Mouse (Mus musculus) right cerebral cortex, postnatal 4 days (tissue): ENCODE measurements around the gene Espl1.
A peak's percentile ranks its signal among the peaks of the same experiment; 100 is the strongest.

ENCODE experiments used
- DNase-seq: peaks from one replicate; pipeline ENCODE4 v3.0.0-alpha.2; 2022

Gene Espl1

GRCm38 (mm10) chr15:102339612-102340011, 43.5 kb downstream of the Espl1 start:
- no peak for DNase-seq

GRCm38 (mm10) chr15:102341580-102341979, 45.5 kb downstream of the Espl1 start:
- peak; percentile 46 for DNase-seq

DNA sequence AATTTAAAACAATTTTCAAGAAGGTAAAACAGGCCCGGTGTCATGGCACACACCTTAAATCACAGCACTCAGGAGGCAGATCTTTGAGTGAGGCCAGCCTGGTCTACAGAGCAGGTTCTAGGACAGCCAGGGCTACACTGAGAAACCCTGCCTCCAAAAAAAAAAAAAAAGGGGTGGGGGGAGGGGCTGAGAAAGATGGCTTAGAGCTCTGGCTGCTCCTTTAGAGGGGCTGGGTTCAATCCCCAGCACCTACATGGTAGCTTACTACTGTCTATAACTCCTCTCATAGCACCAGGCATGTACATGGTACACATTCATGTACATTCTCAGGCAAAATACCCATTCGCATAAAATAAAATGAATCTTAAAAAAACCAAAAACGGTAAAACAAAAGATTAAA, 48.4 kb downstream of the Espl1 start:
- DNase-seq, result no peak

GRCm38 (mm10) chr15:102346444-102346843, 50.4 kb downstream of the Espl1 start:
- no peak for DNase-seq

DNA sequence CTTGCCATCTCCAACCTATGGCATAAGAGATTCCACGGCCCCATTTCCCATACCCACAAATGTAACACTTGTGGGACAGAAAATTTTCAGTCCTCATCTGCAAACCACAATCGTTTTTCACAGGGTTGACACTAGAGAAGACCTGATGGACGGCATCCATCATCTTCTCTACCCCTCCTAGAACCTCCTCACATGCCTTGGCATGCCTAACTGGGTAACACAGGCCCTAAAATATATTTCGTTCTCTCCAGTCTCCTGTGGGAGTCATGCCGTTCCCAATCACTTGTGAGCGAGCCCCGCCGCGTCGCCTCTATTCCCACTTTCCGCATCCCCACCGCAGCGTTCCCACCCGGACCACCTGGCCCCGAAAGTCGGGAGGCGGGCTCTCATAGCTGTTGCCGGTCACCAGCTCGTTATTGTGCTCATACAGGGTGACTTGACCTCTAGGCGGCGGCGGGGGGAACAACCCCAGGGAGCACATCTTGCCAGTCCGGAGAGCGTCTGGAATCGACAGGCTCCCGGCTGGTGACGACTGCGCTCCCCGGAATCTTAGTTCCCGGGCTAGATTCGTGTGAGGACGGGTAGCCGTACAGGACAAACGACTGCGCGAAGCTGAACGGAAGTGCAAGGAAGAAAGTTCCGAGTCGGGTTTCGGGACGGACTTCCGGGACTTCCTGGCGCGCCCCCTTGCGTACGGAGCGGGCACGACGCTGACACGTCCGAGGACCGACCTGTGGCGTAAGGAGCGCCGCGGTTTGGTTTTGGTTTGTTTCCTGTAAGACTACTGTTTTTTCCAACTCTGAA, 54.3 kb downstream of the Espl1 start, which contains the start of gene Aaas:
Gene Aaas, minus strand, starts transcription at position 634 of the 804 bp plus-strand sequence.
- DNase-seq, result peak; percentile 97

DNA sequence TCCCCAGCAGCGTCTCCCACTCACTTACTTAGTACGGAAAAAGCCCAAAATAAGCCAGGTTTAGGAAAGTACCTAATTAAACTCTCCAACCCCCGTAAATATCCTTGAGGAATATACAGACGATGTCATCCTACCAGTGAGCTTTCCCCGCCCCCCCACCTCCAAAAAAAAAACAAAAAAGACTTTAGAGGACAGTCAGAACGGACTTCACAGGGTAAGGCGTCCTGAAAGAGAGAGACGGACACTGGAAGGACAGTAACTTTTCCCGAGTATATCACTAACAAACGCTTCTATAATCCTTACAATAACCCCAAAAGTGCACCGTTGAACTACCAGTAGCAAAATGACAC, 54.9 kb downstream of the Espl1 start:
- DNase-seq, result no peak

DNA sequence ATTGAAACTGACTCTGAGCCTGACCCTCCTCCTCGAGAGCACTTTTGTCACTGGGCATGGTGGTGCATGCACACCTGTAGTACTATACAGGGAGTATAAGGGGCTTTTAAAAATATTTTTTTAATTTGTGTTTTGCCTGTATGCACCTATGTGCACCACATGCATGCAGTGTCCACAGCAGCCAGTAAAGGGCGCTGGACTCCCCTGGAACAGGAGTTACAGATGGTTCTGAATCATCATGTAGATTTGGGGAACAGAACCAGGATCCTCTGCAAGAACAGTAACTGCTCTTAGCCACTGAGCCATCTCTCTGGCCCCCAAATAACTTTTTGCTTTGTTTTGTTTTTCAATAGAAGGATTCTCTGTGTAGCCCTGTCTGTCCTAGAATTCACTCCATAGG, 56.1 kb downstream of the Espl1 start:
- no peak for DNase-seq

DNA sequence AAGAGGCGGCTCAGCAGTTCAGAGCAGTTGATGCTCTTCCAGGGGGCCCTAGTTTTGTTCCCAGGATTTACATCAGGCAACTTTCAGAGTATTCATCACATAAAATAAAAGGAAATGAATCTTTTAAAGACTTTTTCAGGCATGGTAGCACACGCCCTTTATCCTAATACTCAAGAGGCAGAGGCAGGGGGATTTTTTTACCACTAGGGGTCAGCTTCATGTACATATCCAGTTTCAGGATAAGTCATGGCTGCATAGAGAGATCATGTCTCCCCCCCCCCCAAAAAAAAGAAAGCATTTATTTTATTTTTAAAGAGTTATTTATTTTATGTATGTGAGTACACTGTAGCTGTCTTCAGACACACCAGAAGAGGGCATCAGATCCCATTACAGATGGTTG, 57.9 kb downstream of the Espl1 start:
- DNase-seq, result no peak

GRCm38 (mm10) chr15:102355134-102355870, 59.2 kb downstream of the Espl1 start:
- DNase-seq, result peak; percentile 59

- peak; percentile 23 for DNase-seq
Measured at GRCm38 (mm10) chr15:102355871-102356441, 59.9 kb downstream of the Espl1 start.

- no peak for DNase-seq
Measured at GRCm38 (mm10) chr15:102356501-102357325, 60.6 kb downstream of the Espl1 start.

- no peak for DNase-seq
Measured at GRCm38 (mm10) chr15:102358126-102358525, 62.1 kb downstream of the Espl1 start.

- no peak for DNase-seq
Measured at GRCm38 (mm10) chr15:102358834-102359233, 62.8 kb downstream of the Espl1 start.

DNA sequence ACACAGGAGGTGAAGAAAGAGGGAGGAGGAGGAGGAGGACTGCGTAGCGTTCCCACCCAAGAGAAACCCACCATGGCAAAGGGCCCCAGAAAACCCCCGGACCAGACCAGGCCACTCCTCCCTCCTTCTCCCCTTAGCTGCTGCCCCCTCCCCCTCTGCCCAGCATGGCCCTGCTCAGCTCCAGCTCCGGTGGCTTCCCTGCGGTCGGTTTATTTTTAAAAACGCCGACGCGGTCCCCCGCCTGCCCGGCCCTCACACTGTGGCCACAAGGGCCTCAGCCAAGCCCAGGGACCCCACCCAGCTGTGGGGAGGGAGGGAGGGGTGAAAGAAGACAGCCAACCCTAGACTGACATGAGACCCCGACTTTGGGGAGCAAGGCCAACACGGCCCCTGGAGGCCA, 66.6 kb downstream of the Espl1 start:
- DNase-seq, result no peak

DNA sequence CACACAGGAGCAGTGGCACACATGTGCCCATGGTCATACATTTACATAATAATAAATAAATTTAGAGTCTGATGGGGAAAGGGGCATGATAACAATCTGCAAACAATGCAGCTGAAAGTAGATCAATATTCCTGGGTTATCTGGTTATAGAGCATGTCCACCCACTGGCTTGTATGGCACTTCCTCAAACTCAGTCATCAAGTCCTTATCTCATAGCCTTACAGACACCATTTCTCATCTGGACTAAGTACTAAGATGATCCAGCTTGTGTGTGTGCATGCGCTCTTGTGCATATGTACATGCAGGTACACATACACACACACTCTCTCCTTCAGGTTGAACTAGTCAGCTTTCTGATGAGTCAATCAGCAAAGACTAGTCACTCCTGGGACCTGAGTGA, 68.6 kb downstream of the Espl1 start:
- DNase-seq, result no peak

DNA sequence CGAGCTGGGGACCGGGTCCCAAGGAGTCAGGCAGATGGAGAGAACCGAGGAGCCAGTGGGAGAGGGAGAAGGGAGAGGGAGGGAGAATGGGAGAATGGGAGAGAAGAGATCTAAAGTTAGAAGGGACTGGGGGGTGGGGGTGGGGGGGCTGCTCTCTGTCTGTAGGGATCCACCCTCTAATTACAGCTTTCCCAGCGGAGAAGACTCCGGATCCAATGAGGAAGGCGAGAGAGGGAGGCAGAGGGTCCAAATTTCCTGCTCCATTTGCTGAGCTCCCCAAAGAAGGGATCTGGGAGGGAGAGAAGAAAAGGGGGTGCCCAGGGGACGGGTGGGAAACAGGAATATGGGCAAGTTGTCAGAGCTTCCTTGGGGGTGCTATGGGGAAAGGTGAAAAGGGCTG, 70.2 kb downstream of the Espl1 start:
- no peak for DNase-seq

GRCm38 (mm10) chr15:102366733-102367344, 70.8 kb downstream of the Espl1 start, which contains the start of gene Sp7:
Gene Sp7, minus strand, starts transcription at chr15:102367182.
- no peak for DNase-seq

GRCm38 (mm10) chr15:102369972-102370371, 73.9 kb downstream of the Espl1 start:
- DNase-seq, result no peak

- no peak for DNase-seq
Measured at GRCm38 (mm10) chr15:102370727-102371126, 74.7 kb downstream of the Espl1 start.
